ENCODE assay signal across 21 mouse cellular contexts in genomic region chr10:69670959-69671358, GRCm38 (mm10).
DNase-seq lines count a peak whose midpoint lies in the region; ATAC-seq lines count a peak whose summit lies in the region.
"Had no signal": no experiment of that assay in that cellular context is flagged by ENCODE, and none has a peak within 500 bp of the region (broad histone marks: within the 10 kb centered on the region; RNA-seq: fewer than 3 reads in every experiment).

No protein-coding gene starts in this region.

- no peak overlapping the region for H3K9ac ChIP-seq in heart, embryonic 12.5 days
- no peak overlapping the region for H3K9ac ChIP-seq in kidney, embryonic 15.5 days
- H3K9ac ChIP-seq in kidney, embryonic 14.5 days (ENCODE audit: low read depth, low read length): no peak overlapping the region
- H3K9ac ChIP-seq: forebrain, embryonic 13.5 days; hindbrain, embryonic 13.5 days; limb, embryonic 13.5 days; liver, embryonic 13.5 days; lung, embryonic 15.5 days; midbrain, embryonic 13.5 days had no signal

- ATAC-seq in heart, embryonic 12.5 days (ENCODE audit: insufficient number of reproducible peaks, low FRiP score): no peak
- ATAC-seq in kidney, embryonic 15.5 days (replicated peaks; ENCODE audit: low FRiP score): 0 out of 2 replicates have a peak, but pooled peaks have one; percentile 46
- ATAC-seq in kidney, embryonic 14.5 days (ENCODE audit: low FRiP score, low TSS enrichment): no peak
- ATAC-seq: forebrain, embryonic 13.5 days; midbrain, embryonic 13.5 days had no signal

- WGBS in heart, embryonic 10.5 days: 29% methylated on average over 2 of the region's 2 CpGs
- WGBS in heart, embryonic 12.5 days: 29% methylated on average over 2 of the region's 2 CpGs
- 59% methylated on average over 2 of the region's 2 CpGs for WGBS in kidney, embryonic 15.5 days
- WGBS in kidney, embryonic 14.5 days: 59% methylated on average over 2 of the region's 2 CpGs

- H3K4me3 ChIP-seq in heart, embryonic 10.5 days: no peak overlapping the region
- H3K4me3 ChIP-seq in heart, embryonic 12.5 days: no peak overlapping the region
- H3K4me3 ChIP-seq in kidney, embryonic 15.5 days (replicated peaks): no peak overlapping the region
- no peak overlapping the region for H3K4me3 ChIP-seq in kidney, embryonic 14.5 days (ENCODE audit: low read length)
- H3K4me3 ChIP-seq: forebrain, embryonic 13.5 days; hindbrain, embryonic 13.5 days; limb, embryonic 13.5 days; liver, embryonic 13.5 days; lung, embryonic 15.5 days; midbrain, embryonic 13.5 days had no signal

- H3K4me2 ChIP-seq in heart, embryonic 12.5 days: no peak overlapping the region
- no peak overlapping the region for H3K4me2 ChIP-seq in kidney, embryonic 15.5 days
- H3K4me2 ChIP-seq in kidney, embryonic 14.5 days (replicated peaks; ENCODE audit: low read depth, low read length): no peak overlapping the region
- H3K4me2 ChIP-seq: forebrain, embryonic 13.5 days; heart, embryonic 11.5 days; hindbrain, embryonic 13.5 days; limb, embryonic 13.5 days; liver, embryonic 13.5 days; lung, embryonic 15.5 days; midbrain, embryonic 13.5 days had no signal

- no peaks in the 10 kb centered on the region for H3K9me3 ChIP-seq in heart, embryonic 10.5 days
- no peaks in the 10 kb centered on the region for H3K9me3 ChIP-seq in heart, embryonic 12.5 days (replicated peaks)
- no peaks in the 10 kb centered on the region for H3K9me3 ChIP-seq in kidney, embryonic 15.5 days (replicated peaks)
- no peaks in the 10 kb centered on the region for H3K9me3 ChIP-seq in kidney, embryonic 14.5 days (ENCODE audit: control insufficient read depth, low read length)
- H3K9me3 ChIP-seq: forebrain, embryonic 13.5 days; hindbrain, embryonic 13.5 days; limb, embryonic 13.5 days; liver, embryonic 13.5 days; lung, embryonic 15.5 days; midbrain, embryonic 13.5 days had no signal

- no peak for DNase-seq in heart, embryonic 10.5 days (ENCODE audit: low spot score)
- peak; percentile 77 for DNase-seq in 3T3-L1 (ENCODE audit: low read depth, low spot score)
- DNase-seq in R1 (ENCODE audit: low read depth, low spot score): peak; percentile 77
- no peak for DNase-seq in frontal cortex, postnatal 10 days (ENCODE audit: low spot score in 2 of 2)
- DNase-seq in cerebellum, postnatal 10 days: no peak
- DNase-seq: adrenal gland, postnatal 14 days; cerebellum, adult 2 months; heart, postnatal 14 days; layer of hippocampus, adult 9-11 months; liver, embryonic 13.5 days had no signal

- H3K27ac ChIP-seq in heart, embryonic 10.5 days: 0 out of 2 replicates have a peak overlapping the region, but pooled peaks have one; percentile 29
- H3K27ac ChIP-seq in heart, embryonic 12.5 days (ENCODE audit: poor library complexity, severe bottlenecking): no peak overlapping the region
- H3K27ac ChIP-seq in kidney, embryonic 15.5 days: no peak overlapping the region; the same call in 1 of the 2 replicates
- H3K27ac ChIP-seq in kidney, embryonic 14.5 days (ENCODE audit: low read depth, low read length): no peak overlapping the region
- H3K27ac ChIP-seq: forebrain, embryonic 13.5 days; hindbrain, embryonic 13.5 days; limb, embryonic 13.5 days; liver, embryonic 13.5 days; lung, embryonic 15.5 days; midbrain, embryonic 13.5 days; stomach, postnatal 0 days had no signal

- H3K36me3 ChIP-seq in heart, embryonic 10.5 days: no peaks in the 10 kb centered on the region
- no peaks in the 10 kb centered on the region for H3K36me3 ChIP-seq in heart, embryonic 12.5 days
- H3K36me3 ChIP-seq in kidney, embryonic 15.5 days: no peaks in the 10 kb centered on the region
- H3K36me3 ChIP-seq in kidney, embryonic 14.5 days (ENCODE audit: control insufficient read depth, insufficient read depth, low read length): no peaks in the 10 kb centered on the region
- H3K36me3 ChIP-seq: G1E; hindbrain, embryonic 13.5 days; limb, embryonic 13.5 days; liver, embryonic 13.5 days; lung, embryonic 15.5 days; midbrain, embryonic 13.5 days had no signal

- H3K4me1 ChIP-seq in heart, embryonic 10.5 days: peaks cover 24% of the 10 kb centered on the region
- peaks cover 19% of the 10 kb centered on the region for H3K4me1 ChIP-seq in heart, embryonic 12.5 days (replicated peaks)
- peaks cover 7% of the 10 kb centered on the region for H3K4me1 ChIP-seq in kidney, embryonic 15.5 days
- H3K4me1 ChIP-seq in kidney, embryonic 14.5 days (ENCODE audit: control insufficient read depth, insufficient read depth, low read length): no peaks in the 10 kb centered on the region
- H3K4me1 ChIP-seq: forebrain, embryonic 13.5 days; limb, embryonic 13.5 days; liver, embryonic 13.5 days; lung, embryonic 15.5 days; midbrain, embryonic 13.5 days had no signal

- H3K27me3 ChIP-seq in heart, embryonic 10.5 days (ENCODE audit: insufficient read depth, poor library complexity, severe bottlenecking): no peaks in the 10 kb centered on the region
- no peaks in the 10 kb centered on the region for H3K27me3 ChIP-seq in heart, embryonic 12.5 days (replicated peaks)
- H3K27me3 ChIP-seq in kidney, embryonic 15.5 days: no peaks in the 10 kb centered on the region
- H3K27me3 ChIP-seq in kidney, embryonic 14.5 days (ENCODE audit: control insufficient read depth, insufficient read depth, low read length): no peaks in the 10 kb centered on the region
- H3K27me3 ChIP-seq: forebrain, embryonic 13.5 days; hindbrain, embryonic 13.5 days; limb, embryonic 13.5 days; liver, embryonic 13.5 days; lung, embryonic 15.5 days; midbrain, embryonic 13.5 days had no signal

Comparison
In these comparisons a context has a peak if more than half of its experiments do, and no peak if none do; other contexts are left out.
1. DNase-seq: peak in 3T3-L1 (single experiment) and R1 (single experiment); none in heart, embryonic 10.5 days (single experiment), frontal cortex, postnatal 10 days (0 of 2) and cerebellum, postnatal 10 days (0 of 2).